Mouse (Mus musculus) megakaryocyte-erythroid progenitor cell, adult 5-6 weeks (primary cell): ENCODE measurements around the gene Tnrc6b. TPM values are rescaled to one million over a fixed set of nuclear protein-coding genes. Genes with fewer than 3 reads are reported as not detected.
A peak's percentile ranks its signal among the peaks of the same experiment; 100 is the strongest.

ENCODE experiments used
- ATAC-seq: replicated peaks from 2 replicates; pipeline ENCODE4 v1.8.0; 2016; ENCODE audit warnings: mild to moderate bottlenecking, inconsistent platforms; ENCODE audit not compliant: severe bottlenecking, poor library complexity, low FRiP score, low TSS enrichment
- total RNA-seq, 2 experiments: library from RNA; stranded (forward) in 1 of 2; stranded (reverse) in 1 of 2; fragments of 200-1000, 215-1000 nt in 1 of 2; fragments of >200 nt in 1 of 2; fragmentation: Nextera tagmentation in 1 of 2; gene quantifications; 2 replicates each; pipeline ENCODE4 v1.2.3; 2014 to 2017

Tnrc6b gene
- total RNA-seq (2014; fragmentation: Nextera tagmentation) (79.3 and 89.0 TPM in 2 replicates), total RNA-seq (2017) (40.3 and 48.5 TPM in 2 replicates)

- ATAC-seq: peak; percentile 95
These were observed at the start of gene Tnrc6b for GRCm38 (mm10) chr15:80710608-80711363. TSS of gene Tnrc6b (plus strand) at chr15:80711313.

- no peak for ATAC-seq
These were observed 46.7 kb upstream of the Tnrc6b start for GRCm38 (mm10) chr15:80664444-80664843.

GRCm38 (mm10) chr15:80671295-80672252 lies 39.5 kb upstream of the Tnrc6b start, which contains the start of gene Fam83f:
TSS of gene Fam83f (plus strand) at chr15:80671847.
- ATAC-seq: 0 out of 2 replicates have a peak, but pooled peaks have one; percentile 41

GRCm38 (mm10) chr15:80672810-80673209 lies 38.3 kb upstream of the Tnrc6b start:
- no peak for ATAC-seq

- no peak for ATAC-seq
These were observed 37.6 kb upstream of the Tnrc6b start for GRCm38 (mm10) chr15:80673337-80674095.

- ATAC-seq: no peak
These were observed 36.4 kb upstream of the Tnrc6b start for GRCm38 (mm10) chr15:80674700-80675099.

- no peak for ATAC-seq
These were observed 31.4 kb upstream of the Tnrc6b start for GRCm38 (mm10) chr15:80679515-80680215.

- ATAC-seq: no peak
These were observed 30.6 kb upstream of the Tnrc6b start for GRCm38 (mm10) chr15:80680347-80681030.

- ATAC-seq: no peak
These were observed 29.6 kb upstream of the Tnrc6b start for GRCm38 (mm10) chr15:80681466-80681881.

- ATAC-seq: no peak
These were observed 28.8 kb upstream of the Tnrc6b start for GRCm38 (mm10) chr15:80682343-80682742.

GRCm38 (mm10) chr15:80683151-80683550 lies 28.0 kb upstream of the Tnrc6b start:
- no peak for ATAC-seq

GRCm38 (mm10) chr15:80683990-80684389 lies 27.1 kb upstream of the Tnrc6b start:
- ATAC-seq: no peak

- no peak for ATAC-seq
These were observed 26.1 kb upstream of the Tnrc6b start for GRCm38 (mm10) chr15:80684786-80685602.

GRCm38 (mm10) chr15:80685603-80685895 lies 25.6 kb upstream of the Tnrc6b start:
- no peak for ATAC-seq

GRCm38 (mm10) chr15:80688536-80688935 lies 22.6 kb upstream of the Tnrc6b start:
- ATAC-seq: peak; percentile 21

GRCm38 (mm10) chr15:80693492-80693891 lies 17.6 kb upstream of the Tnrc6b start:
- no peak for ATAC-seq

- 0 out of 2 replicates have a peak, but pooled peaks have one; percentile 42 for ATAC-seq
These were observed 16.8 kb upstream of the Tnrc6b start for GRCm38 (mm10) chr15:80694125-80694910.
